Mouse (Mus musculus): ENCODE data around the gene Snap91. TPM values are rescaled to one million over a fixed set of nuclear protein-coding genes. Genes with fewer than 3 reads are reported as not detected.

The Snap91 gene
- total RNA-seq, 2 experiments from 2014 or later: 361 to 373 TPM

GRCm38 (mm10) chr9:86817673-86818072, 62.8 kb downstream of the Snap91 start:
- DNase-seq (ENCODE audit: low spot score in 2 of 2): no peak

GRCm38 (mm10) chr9:86814340-86814739, 66.1 kb downstream of the Snap91 start:
- DNase-seq (ENCODE audit: low spot score in 2 of 2): no peak

- DNase-seq (ENCODE audit: low spot score in 2 of 2): no peak
Measured at GRCm38 (mm10) chr9:86813327-86813726, 67.1 kb downstream of the Snap91 start.

- no peak for DNase-seq (ENCODE audit: low spot score in 2 of 2)
Measured at GRCm38 (mm10) chr9:86810696-86811232, 69.7 kb downstream of the Snap91 start.

GRCm38 (mm10) chr9:86810213-86810612, 70.2 kb downstream of the Snap91 start:
- no peak for DNase-seq (ENCODE audit: low spot score in 2 of 2)

- no peak for DNase-seq (ENCODE audit: low spot score in 2 of 2)
Measured at GRCm38 (mm10) chr9:86800600-86801163, 79.8 kb downstream of the Snap91 start.

- no peak for DNase-seq (ENCODE audit: low spot score in 2 of 2)
Measured at GRCm38 (mm10) chr9:86799099-86799498, 81.4 kb downstream of the Snap91 start.

- no peak for DNase-seq (ENCODE audit: low spot score in 2 of 2)
Measured at GRCm38 (mm10) chr9:86798686-86799085, 81.8 kb downstream of the Snap91 start.

GRCm38 (mm10) chr9:86798129-86798528, 82.3 kb downstream of the Snap91 start:
- DNase-seq (ENCODE audit: low spot score in 2 of 2): no peak

GRCm38 (mm10) chr9:86797553-86797952, 82.9 kb downstream of the Snap91 start:
- no peak for DNase-seq (ENCODE audit: low spot score in 2 of 2)

GRCm38 (mm10) chr9:86795236-86795635, 85.2 kb downstream of the Snap91 start:
- no peak for DNase-seq (ENCODE audit: low spot score in 2 of 2)

- no peak for DNase-seq (ENCODE audit: low spot score in 2 of 2)
Measured at GRCm38 (mm10) chr9:86791927-86792326, 88.5 kb downstream of the Snap91 start.

- no peak for DNase-seq (ENCODE audit: low spot score in 2 of 2)
Measured at GRCm38 (mm10) chr9:86789186-86789585, 91.3 kb downstream of the Snap91 start.

GRCm38 (mm10) chr9:86782836-86783235, 97.6 kb downstream of the Snap91 start:
- DNase-seq (ENCODE audit: low spot score in 2 of 2): no peak

GRCm38 (mm10) chr9:86781426-86781825, 99.0 kb downstream of the Snap91 start:
- no peak for DNase-seq (ENCODE audit: low spot score in 2 of 2)

- DNase-seq (ENCODE audit: low spot score in 2 of 2): no peak
Measured at GRCm38 (mm10) chr9:86778212-86778611, 102.2 kb downstream of the Snap91 start.

GRCm38 (mm10) chr9:86777309-86777708, 103.1 kb downstream of the Snap91 start:
- DNase-seq (ENCODE audit: low spot score in 2 of 2): no peak

GRCm38 (mm10) chr9:86775374-86775773, 105.1 kb downstream of the Snap91 start:
- no peak for DNase-seq (ENCODE audit: low spot score in 2 of 2)

GRCm38 (mm10) chr9:86773996-86774395, 106.5 kb downstream of the Snap91 start:
- DNase-seq (ENCODE audit: low spot score in 2 of 2): no peak

- no peak for DNase-seq (ENCODE audit: low spot score in 2 of 2)
Measured at GRCm38 (mm10) chr9:86772897-86773296, 107.6 kb downstream of the Snap91 start.

GRCm38 (mm10) chr9:86766991-86767390, 113.5 kb downstream of the Snap91 start:
- no peak for DNase-seq (ENCODE audit: low spot score in 2 of 2)

GRCm38 (mm10) chr9:86764002-86764401, 116.5 kb downstream of the Snap91 start:
- DNase-seq (ENCODE audit: low spot score in 2 of 2): no peak

Data from layer of hippocampus, adult 18-20 months (tissue).